Mouse (Mus musculus) adrenal gland, postnatal 25 days (tissue): Measurements from ENCODE around the gene Esrra. TPM values are rescaled to one million over a fixed set of nuclear protein-coding genes. Genes with fewer than 3 reads are reported as not detected.

ENCODE experiments used
- DNase-seq: peaks from one replicate; pipeline ENCODE4 v3.0.0; 2021; ENCODE audit warnings: mixed read lengths
- long read RNA-seq: library from polyadenylated mRNA; stranded (forward); transcript quantifications from one replicate; pipeline ENCODE4 v2.0.0, GENCODE M21; 2021
- total RNA-seq: library from RNA; stranded (reverse); gene quantifications from 2 replicates; pipeline ENCODE4 v1.2.3, GENCODE M21; 2021

The Esrra gene
- 44.2 and 44.6 TPM in 2 replicates for total RNA-seq
- long read RNA-seq, transcript Esrra-201 (7 exons, 2,242 nt) = major isoform, 63 of 116 reads
- long read RNA-seq, partial matches to known transcripts = 2 of 116 reads
- long read RNA-seq, other reads (novel, unspliced or antisense) = 51 of 116 reads

- DNase-seq = peak; percentile 100
Measured at GRCm38 (mm10) chr19:6921647-6922567, at the start of gene Esrra. Esrra (minus strand) TSS chr19:6921813.

- no peak for DNase-seq
Measured at GRCm38 (mm10) chr19:6970460-6971085, 49.0 kb upstream of the Esrra start.

GRCm38 (mm10) chr19:6969665-6970381 is 48.2 kb upstream of the Esrra start:
- DNase-seq = peak; percentile 89

GRCm38 (mm10) chr19:6969291-6969664 is 47.7 kb upstream of the Esrra start:
- DNase-seq = no peak

GRCm38 (mm10) chr19:6968491-6969271 is 47.1 kb upstream of the Esrra start:
- no peak for DNase-seq

- DNase-seq = no peak
Measured at GRCm38 (mm10) chr19:6956461-6956860, 34.8 kb upstream of the Esrra start.

GRCm38 (mm10) chr19:6955424-6955823 is 33.8 kb upstream of the Esrra start:
- no peak for DNase-seq

- DNase-seq = peak; percentile 65
Measured at GRCm38 (mm10) chr19:6954046-6954445, 32.4 kb upstream of the Esrra start.

- DNase-seq = peak; percentile 73
Measured at GRCm38 (mm10) chr19:6952712-6953037, 31.1 kb upstream of the Esrra start.

GRCm38 (mm10) chr19:6951994-6952711 is 30.5 kb upstream of the Esrra start:
- peak; percentile 88 for DNase-seq

- DNase-seq = peak; percentile 92
Measured at GRCm38 (mm10) chr19:6951381-6951968, 29.9 kb upstream of the Esrra start.

- DNase-seq = peak; percentile 61
Measured at GRCm38 (mm10) chr19:6950613-6951153, 29.1 kb upstream of the Esrra start.

- DNase-seq = no peak
Measured at GRCm38 (mm10) chr19:6949951-6950350, 28.3 kb upstream of the Esrra start.

- DNase-seq = no peak
Measured at GRCm38 (mm10) chr19:6949532-6949931, 27.9 kb upstream of the Esrra start.

- DNase-seq = no peak
Measured at GRCm38 (mm10) chr19:6948186-6948585, 26.6 kb upstream of the Esrra start.

GRCm38 (mm10) chr19:6947742-6948141 is 26.1 kb upstream of the Esrra start:
- DNase-seq = no peak

GRCm38 (mm10) chr19:6943709-6944108 is 22.1 kb upstream of the Esrra start:
- DNase-seq = no peak

GRCm38 (mm10) chr19:6942764-6943163 is 21.2 kb upstream of the Esrra start:
- no peak for DNase-seq

- DNase-seq = peak; percentile 94
Measured at GRCm38 (mm10) chr19:6942249-6942691, 20.7 kb upstream of the Esrra start, which contains the start of gene Gpr137. Gpr137 (minus strand) TSS chr19:6942480.
